Mouse (Mus musculus) activated CD4-positive, CD25-positive, alpha-beta regulatory T cell, adult 9 weeks (primary cell): ENCODE data around the gene Olfr1090. TPM values are rescaled to one million over a fixed set of nuclear protein-coding genes. Genes with fewer than 3 reads are reported as not detected.

Experiments used
- polyA plus RNA-seq: library from polyadenylated mRNA; unstranded; fragments of 100-300 nt; shearing (Covaris generic); gene quantifications from one replicate; pipeline ENCODE4 v1.2.1, GENCODE M21; 2017

The Olfr1090 gene
- polyA plus RNA-seq: not detected

GRCm38 (mm10) chr2:86758893-86759292, at the start of gene Olfr1090:
Gene Olfr1090 (minus strand): TSS chr2:86758993.

GRCm38 (mm10) chr2:86782179-86782578, 23.4 kb upstream of the Olfr1090 start, which contains the start of gene Olfr1093:
Gene Olfr1093 (plus strand): TSS chr2:86782479.

GRCm38 (mm10) chr2:86733601-86734000, 25.2 kb downstream of the Olfr1090 start, which contains the start of gene Olfr1089:
Gene Olfr1089 (minus strand): TSS chr2:86733701.

Other genes starting within 250 kb of the Olfr1090 start
- not detected for gene Olfr1079, start 216.5 kb downstream of the Olfr1090 start, polyA plus RNA-seq
- not detected for gene Olfr1080, start 200.8 kb downstream of the Olfr1090 start, polyA plus RNA-seq
- not detected for gene Olfr1082, start 160.0 kb downstream of the Olfr1090 start, polyA plus RNA-seq
- gene Olfr1084, start 119.3 kb downstream of the Olfr1090 start, polyA plus RNA-seq: not detected
- gene Olfr1085, start 97.0 kb downstream of the Olfr1090 start, polyA plus RNA-seq: not detected
- not detected for gene Olfr1086, start 78.9 kb downstream of the Olfr1090 start, polyA plus RNA-seq
- gene Olfr1087, start 60.6 kb downstream of the Olfr1090 start, polyA plus RNA-seq: not detected
- not detected for gene Olfr1089, start 25.3 kb downstream of the Olfr1090 start, polyA plus RNA-seq
- gene Olfr1093, start 23.5 kb upstream of the Olfr1090 start, polyA plus RNA-seq: not detected
- gene Olfr141, start 51.0 kb upstream of the Olfr1090 start, polyA plus RNA-seq: not detected
- gene Olfr1094, start 65.7 kb upstream of the Olfr1090 start, polyA plus RNA-seq: not detected
- gene Olfr1095, start 92.7 kb upstream of the Olfr1090 start, polyA plus RNA-seq: not detected
- not detected for gene Gm13723, start 115.8 kb upstream of the Olfr1090 start, polyA plus RNA-seq
- not detected for gene Olfr1097, start 133.2 kb upstream of the Olfr1090 start, polyA plus RNA-seq
- gene Olfr1098, start 165.6 kb upstream of the Olfr1090 start, polyA plus RNA-seq: not detected
- gene Olfr1099, start 201.7 kb upstream of the Olfr1090 start, polyA plus RNA-seq: not detected
- not detected for gene Olfr1100, start 221.0 kb upstream of the Olfr1090 start, polyA plus RNA-seq
- not detected for gene Olfr1101, start 232.2 kb upstream of the Olfr1090 start, polyA plus RNA-seq
- gene Olfr1102, start 239.4 kb upstream of the Olfr1090 start, polyA plus RNA-seq: not detected